24 mouse cellular contexts compared by ENCODE assay signal in the genomic region with DNA sequence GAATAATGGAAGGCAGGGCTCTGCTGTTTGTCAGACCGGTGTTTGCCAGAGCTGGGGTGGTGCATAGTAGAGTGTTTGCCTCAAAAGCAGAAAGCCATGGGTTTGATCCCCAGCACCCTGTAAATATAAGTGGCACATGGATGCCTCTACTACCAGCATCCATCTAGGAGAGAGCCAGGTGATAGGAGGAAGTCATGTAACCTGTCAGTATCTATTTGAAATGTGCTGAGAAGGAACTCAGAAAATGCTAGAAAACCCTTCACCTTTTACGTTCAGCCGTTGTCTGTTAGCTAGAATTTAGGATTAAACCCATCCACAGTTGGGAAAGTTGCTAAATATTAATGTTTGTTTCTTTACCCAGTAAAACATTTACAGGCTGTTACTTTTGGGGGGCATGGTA. TPM values are rescaled to one million over a fixed set of nuclear protein-coding genes. Genes with fewer than 3 reads are reported as not detected.
A peak's percentile ranks its signal among the peaks of the same experiment; 100 is the strongest.
DNase-seq lines count a peak whose midpoint lies in the region; ATAC-seq and TF ChIP-seq lines count a peak whose summit lies in the region.
"Had no signal": no experiment of that assay in that cellular context is flagged by ENCODE, and none has a peak within 500 bp of the region (broad histone marks: within the 10 kb centered on the region; RNA-seq: fewer than 3 reads in every experiment).

No protein-coding gene starts in this region.

- no peak for TF ChIP-seq CTCF in gastrocnemius, adult 2 months (IDR thresholded peaks at IDR 0.05)
- no peak for TF ChIP-seq CTCF in layer of hippocampus, adult 2 months (conservative IDR thresholded peaks at IDR 0.05)

- H3K9ac ChIP-seq in neural tube, embryonic 12.5 days, result no peak overlapping the region
- H3K9ac ChIP-seq: heart, embryonic 13.5 days; kidney, embryonic 15.5 days; limb, embryonic 15.5 days had no signal

- ATAC-seq in neural tube, embryonic 12.5 days (ENCODE audit: low FRiP score, low read depth), result no peak
- ATAC-seq: activated CD4-positive, CD25-positive, alpha-beta regulatory T cell, adult 4 months had no signal

- intact Hi-C loops in gastrocnemius, adult 2 months (cut with DNase I), result no loop called here
- intact Hi-C loops in gastrocnemius, postnatal 36 days (cut with DNase I), result no loop called here

- peaks cover 20% of the 10 kb centered on the region for H3K4me1 ChIP-seq in neural tube, embryonic 12.5 days

- peak overlapping the region; percentile 32; the same call in 1 of the 2 replicates for H3K27ac ChIP-seq in gastrocnemius, adult 2 months
- H3K27ac ChIP-seq in layer of hippocampus, adult 2 months, result 0 out of 2 replicates have a peak overlapping the region, but pooled peaks have one; percentile 11
- no peak overlapping the region for H3K27ac ChIP-seq in neural tube, embryonic 12.5 days
- H3K27ac ChIP-seq: kidney, embryonic 15.5 days; limb, embryonic 15.5 days had no signal

- no peak overlapping the region for H3K4me3 ChIP-seq in gastrocnemius, adult 2 months
- H3K4me3 ChIP-seq in layer of hippocampus, adult 2 months, result peak overlapping the region; percentile 27; the same call in 1 of the 2 replicates
- H3K4me3 ChIP-seq in neural tube, embryonic 12.5 days, result no peak overlapping the region
- H3K4me3 ChIP-seq: heart, embryonic 13.5 days; kidney, embryonic 15.5 days; limb, embryonic 15.5 days had no signal

- WGBS in neural tube, embryonic 12.5 days, result 65% methylated on average over 3 of the region's 3 CpGs

- H3K36me3 ChIP-seq in neural tube, embryonic 12.5 days, result peaks cover 10% of the 10 kb centered on the region

- H3K27me3 ChIP-seq in neural tube, embryonic 12.5 days (replicated peaks), result no peaks in the 10 kb centered on the region
- H3K27me3 ChIP-seq: heart, embryonic 13.5 days; kidney, embryonic 15.5 days; limb, embryonic 15.5 days had no signal

- no peaks in the 10 kb centered on the region for H3K9me3 ChIP-seq in neural tube, embryonic 12.5 days
- H3K9me3 ChIP-seq: G1E; heart, embryonic 13.5 days; kidney, embryonic 15.5 days; limb, embryonic 15.5 days had no signal

- DNase-seq in gastrocnemius, adult 2 months, result no peak
- DNase-seq in gastrocnemius, postnatal 36 days, result no peak
- DNase-seq in layer of hippocampus, adult 2 months (ENCODE audit: low spot score in 2 of 2), result no peak
- DNase-seq in layer of hippocampus, adult 9-10 months (ENCODE audit: low spot score), result no peak
- peak; percentile 41 for DNase-seq in adipocyte (ENCODE audit: low spot score)
- DNase-seq in c-Kit-positive CD71-positive TER-119-positive erythroid progenitor cells, embryonic 14.5 days (ENCODE audit: low spot score), result no peak
- DNase-seq: adrenal gland, postnatal 25 days; cerebellum, adult 18-20 months; cerebellum, postnatal 25 days; embryo, embryonic 11 days; gastrocnemius, postnatal 10 days; heart, adult 18-20 months; heart, postnatal 4 days; lung, postnatal 14 days; right cerebral cortex, postnatal 14 days; spleen, adult 18-20 months; thymus, postnatal 25 days had no signal

- H3K4me2 ChIP-seq in neural tube, embryonic 12.5 days (replicated peaks), result peak overlapping the region; percentile 12; the same call in 1 of the 2 replicates
- H3K4me2 ChIP-seq: heart, embryonic 13.5 days; kidney, embryonic 15.5 days; limb, embryonic 15.5 days had no signal

RNA-seq across cellular contexts. Expression of a gene that starts 4.3 kb away (rescaled TPM):
- 100 to 1,000 TPM; 177 to 277 TPM for total RNA-seq in gastrocnemius, adult 2 months (2021)
- 100 to 1,000 TPM; 205 to 210 TPM for total RNA-seq in gastrocnemius, postnatal 36 days (2021)
- 10 to 100 TPM; 36.6 to 39.2 TPM for total RNA-seq in layer of hippocampus, adult 2 months (2021)
- 41.7 and 43.3 TPM in 2 replicates for polyA plus RNA-seq in neural tube, embryonic 12.5 days (2016; fragmentation: Nextera tagmentation; extraction: Ambion mirVana)

RNA-seq across cellular contexts. Expression of a gene that starts 30.2 kb away (rescaled TPM):
- 1 to 10 TPM; 6.9 to 8.3 TPM for total RNA-seq in gastrocnemius, adult 2 months (2021)
- 1 to 10 TPM; 6.4 to 6.6 TPM for total RNA-seq in gastrocnemius, postnatal 36 days (2021)
- total RNA-seq in layer of hippocampus, adult 2 months (2021), result under 1 TPM; 0.49 to 0.72 TPM
- polyA plus RNA-seq in neural tube, embryonic 12.5 days (2016; fragmentation: Nextera tagmentation; extraction: Ambion mirVana), result 3.3 and 3.7 TPM in 2 replicates
- total RNA-seq: megakaryocyte, adult 5-6 weeks had no signal

Comparison
In these comparisons a context has a peak if more than half of its experiments do, and no peak if none do; other contexts are left out.
1. RNA of a gene that starts 4.3 kb away (total RNA-seq): 177 to 277 TPM in gastrocnemius, adult 2 months and 205 to 210 TPM in gastrocnemius, postnatal 36 days; 36.6 to 39.2 TPM in layer of hippocampus, adult 2 months; every median in the first group is over 4 times any median in the second.
2. RNA of a gene that starts 30.2 kb away (total RNA-seq): 6.9 to 8.3 TPM in gastrocnemius, adult 2 months and 6.4 to 6.6 TPM in gastrocnemius, postnatal 36 days; 0.49 to 0.72 TPM in layer of hippocampus, adult 2 months; every median in the first group is over 4 times any median in the second.